Mouse (Mus musculus): Measurements from ENCODE around the gene Gm9945. TPM values are rescaled to one million over a fixed set of nuclear protein-coding genes. Genes with fewer than 3 reads are reported as not detected.

Gm9945 gene
- polyA plus RNA-seq, 1 experiment, result not detected

DNA sequence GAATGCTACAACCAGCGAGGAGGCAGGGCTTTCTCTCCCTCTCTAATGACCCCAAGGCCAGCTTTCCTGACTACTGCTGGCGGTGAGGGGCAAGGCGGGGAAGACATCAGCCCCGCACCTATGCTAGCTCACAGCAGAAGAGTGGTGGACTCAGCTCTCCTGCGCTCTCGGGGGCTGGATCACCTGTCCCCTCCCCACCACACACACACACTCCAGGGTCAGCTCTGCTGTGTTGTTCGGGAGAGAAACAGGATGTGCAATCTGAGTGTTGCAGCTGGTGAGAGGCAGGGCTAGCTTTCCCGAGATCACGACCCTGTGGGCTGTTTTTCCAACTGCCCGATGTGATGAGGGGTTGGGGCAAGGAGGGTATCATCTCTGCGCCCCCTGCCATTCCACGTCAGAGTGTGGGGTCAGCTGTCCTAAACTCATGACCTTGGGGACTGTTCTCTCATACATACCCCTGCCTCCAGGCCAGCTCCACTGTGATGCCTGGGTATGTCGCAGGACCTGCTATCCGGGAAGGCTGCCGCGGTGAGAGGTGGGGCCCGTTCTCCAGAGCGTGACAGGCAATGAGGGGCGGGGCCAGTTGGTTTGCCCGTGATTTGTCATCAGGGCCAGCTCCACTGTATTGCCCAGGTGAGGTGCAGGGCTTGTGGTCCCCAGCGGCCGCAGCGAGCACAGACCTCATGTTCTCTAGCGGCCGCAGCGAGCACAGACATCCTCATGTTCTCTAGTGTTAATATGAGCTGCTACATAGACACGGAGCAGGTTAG, 7.0 kb downstream of the Gm9945 start:
- Histone ChIP-seq H3K27ac (ENCODE audit: insufficient read depth, low read length) (no peak overlapping the region), H3K4me1 (ENCODE audit: control insufficient read depth, insufficient read depth, low read length) (no peaks in the 10 kb centered on the region), H3K4me3 (ENCODE audit: insufficient read depth, low read length) (no peak overlapping the region)
- TF ChIP-seq POLR2A (IDR thresholded peaks at IDR 0.05; ENCODE audit: low read depth, low read length), result no peak
- no peak for TF ChIP-seq CTCF (IDR thresholded peaks at IDR 0.05; ENCODE audit: borderline replicate concordance, insufficient read depth, low read length)

DNA sequence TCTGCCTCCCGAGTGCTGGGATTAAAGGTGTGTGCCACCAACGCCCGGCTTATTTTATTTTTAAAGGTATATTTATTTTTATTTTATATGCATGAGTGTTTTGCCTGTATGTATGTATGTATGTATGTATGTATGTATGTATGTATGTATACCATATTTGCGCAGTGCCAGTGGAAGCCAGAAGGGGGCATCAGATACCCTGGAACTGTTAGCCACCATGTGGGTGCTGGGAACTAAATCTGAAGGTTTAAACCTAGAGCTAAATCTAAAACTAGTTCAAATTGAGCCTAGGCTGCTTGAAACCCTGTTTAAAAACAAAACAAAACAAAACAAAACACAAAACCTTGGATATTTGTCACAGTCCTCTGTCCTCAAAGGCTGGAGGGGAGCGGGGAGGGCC, 9.0 kb downstream of the Gm9945 start:
- TF ChIP-seq CTCF (IDR thresholded peaks at IDR 0.05; ENCODE audit: borderline replicate concordance, insufficient read depth, low read length) (no peak), POLR2A (IDR thresholded peaks at IDR 0.05; ENCODE audit: low read depth, low read length) (no peak)
- Histone ChIP-seq H3K4me3 (ENCODE audit: insufficient read depth, low read length) (no peak overlapping the region), H3K27ac (ENCODE audit: insufficient read depth, low read length) (no peak overlapping the region), H3K4me1 (ENCODE audit: control insufficient read depth, insufficient read depth, low read length) (no peaks in the 10 kb centered on the region)

DNA sequence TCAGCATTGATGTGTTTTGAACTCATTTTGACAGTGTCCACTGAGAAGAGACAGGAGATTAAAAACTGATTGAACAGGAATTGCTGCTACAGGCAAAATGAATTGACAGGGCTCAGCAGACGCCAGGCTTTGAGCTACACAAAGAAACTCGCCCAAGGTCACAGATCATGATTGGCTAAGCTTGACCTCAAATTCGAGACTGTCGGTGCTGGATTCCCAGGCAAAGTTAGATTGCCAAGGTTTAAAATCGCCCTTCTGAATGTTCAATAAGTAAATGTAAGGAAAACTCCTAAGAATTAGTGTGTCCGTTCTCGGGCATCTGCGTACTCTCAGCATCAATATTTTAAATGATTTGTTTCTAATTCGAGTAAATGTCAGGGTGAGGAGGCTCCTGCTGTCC, 9.5 kb downstream of the Gm9945 start:
- Histone ChIP-seq H3K27ac (ENCODE audit: insufficient read depth, low read length) (no peak overlapping the region), H3K4me3 (ENCODE audit: insufficient read depth, low read length) (no peak overlapping the region), H3K4me1 (ENCODE audit: control insufficient read depth, insufficient read depth, low read length) (no peaks in the 10 kb centered on the region)
- TF ChIP-seq CTCF (IDR thresholded peaks at IDR 0.05; ENCODE audit: borderline replicate concordance, insufficient read depth, low read length) (no peak), POLR2A (IDR thresholded peaks at IDR 0.05; ENCODE audit: low read depth, low read length) (no peak)

DNA sequence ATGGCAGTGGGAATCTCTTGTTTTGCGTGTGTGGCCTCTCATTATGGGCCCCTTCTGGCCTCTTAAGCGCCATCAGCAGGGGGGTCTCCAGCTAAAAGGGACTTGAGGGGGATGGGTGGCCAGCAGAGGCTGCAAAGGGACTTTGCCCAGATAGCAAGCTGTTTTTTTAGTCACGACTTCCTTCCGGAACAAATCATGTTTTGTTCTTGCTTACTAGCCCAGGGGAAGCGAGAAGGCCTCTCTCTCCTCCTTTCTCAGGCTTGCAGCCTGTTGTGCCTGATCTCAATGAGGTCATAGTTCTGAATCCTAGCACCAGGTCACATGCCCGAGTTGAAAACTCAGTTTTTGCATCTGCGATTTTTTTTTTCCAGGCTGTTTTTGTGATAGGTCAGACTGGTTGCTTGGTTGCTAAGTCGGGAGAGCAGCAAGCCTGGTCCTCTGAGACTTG, 12.0 kb downstream of the Gm9945 start:
- Histone ChIP-seq H3K27ac (ENCODE audit: insufficient read depth, low read length) (no peak overlapping the region), H3K4me1 (ENCODE audit: control insufficient read depth, insufficient read depth, low read length) (no peaks in the 10 kb centered on the region), H3K4me3 (ENCODE audit: insufficient read depth, low read length) (no peak overlapping the region)
- no peak for TF ChIP-seq CTCF (IDR thresholded peaks at IDR 0.05; ENCODE audit: borderline replicate concordance, insufficient read depth, low read length)
- TF ChIP-seq POLR2A (IDR thresholded peaks at IDR 0.05; ENCODE audit: low read depth, low read length), result no peak

- Histone ChIP-seq H3K4me1 (ENCODE audit: control insufficient read depth, insufficient read depth, low read length) (no peaks in the 10 kb centered on the region), H3K4me3 (ENCODE audit: insufficient read depth, low read length) (no peak overlapping the region), H3K27ac (ENCODE audit: insufficient read depth, low read length) (no peak overlapping the region)
- TF ChIP-seq POLR2A (IDR thresholded peaks at IDR 0.05; ENCODE audit: low read depth, low read length) (no peak), CTCF (IDR thresholded peaks at IDR 0.05; ENCODE audit: borderline replicate concordance, insufficient read depth, low read length) (no peak)
Measured at GRCm38 (mm10) chr11:53493243-53493955, 13.4 kb downstream of the Gm9945 start.

- H3K27ac ChIP-seq (ENCODE audit: insufficient read depth, low read length), result no peak overlapping the region
- no peaks in the 10 kb centered on the region for H3K4me1 ChIP-seq (ENCODE audit: control insufficient read depth, insufficient read depth, low read length)
- TF ChIP-seq CTCF (IDR thresholded peaks at IDR 0.05; ENCODE audit: borderline replicate concordance, insufficient read depth, low read length), result no peak
- TF ChIP-seq POLR2A (IDR thresholded peaks at IDR 0.05; ENCODE audit: low read depth, low read length), result no peak
- no peak overlapping the region for H3K4me3 ChIP-seq (ENCODE audit: insufficient read depth, low read length)
Measured at GRCm38 (mm10) chr11:53495417-53495816, 15.5 kb downstream of the Gm9945 start.

DNA sequence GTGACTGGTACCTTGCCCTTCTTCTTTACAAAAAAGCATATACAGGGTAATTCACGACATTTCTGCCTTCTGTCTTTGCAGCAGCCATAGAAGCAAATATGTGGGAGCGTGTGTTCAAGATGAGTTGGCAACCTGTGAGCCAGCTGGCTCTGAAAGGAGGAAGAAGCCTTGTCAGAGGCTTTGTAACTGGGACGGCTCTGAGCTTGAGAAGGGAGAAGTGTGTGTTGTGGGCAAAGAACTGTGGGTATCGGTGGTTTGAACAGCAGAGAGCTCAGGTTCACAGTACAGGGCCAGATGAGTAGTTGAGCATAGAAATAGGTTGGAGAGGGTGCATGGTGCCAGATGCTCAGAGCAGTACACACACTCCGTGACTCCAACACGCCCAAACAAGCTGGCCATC, 17.0 kb downstream of the Gm9945 start:
- no peak for TF ChIP-seq CTCF (IDR thresholded peaks at IDR 0.05; ENCODE audit: borderline replicate concordance, insufficient read depth, low read length)
- no peak for TF ChIP-seq POLR2A (IDR thresholded peaks at IDR 0.05; ENCODE audit: low read depth, low read length)
- H3K27ac ChIP-seq (ENCODE audit: insufficient read depth, low read length), result no peak overlapping the region
- H3K4me3 ChIP-seq (ENCODE audit: insufficient read depth, low read length), result no peak overlapping the region
- H3K4me1 ChIP-seq (ENCODE audit: control insufficient read depth, insufficient read depth, low read length), result no peaks in the 10 kb centered on the region

DNA sequence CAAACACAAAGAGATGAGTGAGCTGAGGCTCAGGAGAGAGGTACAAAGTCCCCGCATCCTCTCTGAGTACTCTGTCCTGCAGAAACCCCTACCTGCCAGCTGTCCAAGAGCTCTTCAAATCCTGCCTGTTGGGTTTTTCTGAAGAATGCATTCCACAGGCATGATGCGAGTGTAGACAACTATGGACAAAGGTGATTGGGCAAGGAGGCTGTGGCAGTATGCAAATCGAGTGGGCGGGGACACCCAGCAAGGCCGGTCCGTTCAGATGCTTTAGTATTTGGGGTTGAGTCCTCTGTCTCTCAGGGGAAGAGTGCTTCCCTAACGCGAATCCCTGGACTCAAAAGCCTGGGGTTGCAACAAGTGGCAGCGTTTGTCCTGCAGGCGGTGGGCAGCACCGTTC, 20.6 kb downstream of the Gm9945 start:
- Histone ChIP-seq H3K27ac (ENCODE audit: insufficient read depth, low read length) (no peak overlapping the region), H3K4me3 (ENCODE audit: insufficient read depth, low read length) (no peak overlapping the region), H3K4me1 (ENCODE audit: control insufficient read depth, insufficient read depth, low read length) (no peaks in the 10 kb centered on the region)
- no peak for TF ChIP-seq POLR2A (IDR thresholded peaks at IDR 0.05; ENCODE audit: low read depth, low read length)
- TF ChIP-seq CTCF (IDR thresholded peaks at IDR 0.05; ENCODE audit: borderline replicate concordance, insufficient read depth, low read length), result no peak

DNA sequence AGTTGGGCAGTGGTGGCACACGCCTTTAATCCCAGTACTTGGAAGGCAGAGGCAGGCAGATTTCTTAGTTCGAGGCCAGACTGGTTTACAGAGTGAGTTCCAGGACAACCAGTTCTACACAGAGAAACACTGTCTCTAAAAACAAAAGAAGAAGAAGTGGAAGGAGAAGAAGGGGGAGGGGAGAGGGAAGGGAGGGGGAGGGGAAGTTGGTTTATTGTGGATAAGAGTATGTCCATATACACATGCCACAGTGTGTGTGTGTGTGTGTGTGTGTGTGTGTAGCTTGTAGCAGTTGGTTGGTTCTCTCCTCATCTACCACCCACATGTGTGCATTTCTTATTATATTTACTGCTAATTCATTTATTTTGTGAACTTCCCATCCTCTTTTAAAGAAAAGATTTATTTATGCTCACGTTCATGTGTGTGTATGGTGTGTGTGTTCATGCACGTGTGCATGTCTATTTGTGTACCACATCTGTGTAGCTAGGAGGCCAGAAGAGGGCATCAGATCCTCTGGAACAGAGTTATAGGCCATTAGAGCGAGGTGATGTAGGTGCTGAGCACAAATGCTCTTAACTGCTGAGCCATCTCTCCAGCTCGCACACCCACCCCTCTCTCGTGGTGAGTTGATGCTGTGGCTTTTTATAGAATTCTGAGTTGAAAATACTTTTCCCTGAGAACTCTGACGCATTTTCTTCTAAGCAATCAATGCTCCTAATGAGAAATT, 22.2 kb downstream of the Gm9945 start:
- no peak overlapping the region for H3K4me3 ChIP-seq (ENCODE audit: insufficient read depth, low read length)
- H3K27ac ChIP-seq (ENCODE audit: insufficient read depth, low read length), result no peak overlapping the region
- H3K4me1 ChIP-seq (ENCODE audit: control insufficient read depth, insufficient read depth, low read length), result no peaks in the 10 kb centered on the region
- TF ChIP-seq CTCF (IDR thresholded peaks at IDR 0.05; ENCODE audit: borderline replicate concordance, insufficient read depth, low read length) (no peak), POLR2A (IDR thresholded peaks at IDR 0.05; ENCODE audit: low read depth, low read length) (no peak)
